Mouse (Mus musculus) forebrain, postnatal 0 days (tissue): ENCODE measurements around the gene Agmo. TPM values are rescaled to one million over a fixed set of nuclear protein-coding genes. Genes with fewer than 3 reads are reported as not detected.

Experiments
- ATAC-seq: fragments of 200-750 bp; cut with Nextera tagmentation; 2 replicates; pipeline ENCODE4 v1.8.0; 2017; ENCODE audit warnings: mild to moderate bottlenecking, moderate library complexity
- DNase-seq: peaks from one replicate; pipeline ENCODE4 v3.0.0-alpha.2; 2015
- H3K27ac ChIP-seq: fragments of 300-500 bp; sonication (generic); 2 replicates; pipeline ENCODE4 v1.5.1; 2014; ENCODE audit warnings: low read depth, mild to moderate bottlenecking, antibody characterized with exemption, low read length, moderate library complexity, mixed read lengths
- H3K27me3 ChIP-seq: fragments of 300-500 bp; sonication (generic); 2 replicates; pipeline ENCODE4 v1.6.1; 2014; ENCODE audit warnings: mild to moderate bottlenecking, low read length, mixed read lengths; ENCODE audit not compliant: insufficient read depth
- H3K36me3 ChIP-seq: fragments of 300-500 bp; sonication (generic); 2 replicates; pipeline ENCODE4 v1.6.1; 2014; ENCODE audit warnings: mild to moderate bottlenecking, moderate library complexity; ENCODE audit not compliant: insufficient read depth
- H3K4me1 ChIP-seq: fragments of 300-500 bp; sonication (generic); 2 replicates; pipeline ENCODE4 v1.6.1; 2014; ENCODE audit warnings: antibody characterized with exemption; ENCODE audit not compliant: insufficient read depth
- H3K4me2 ChIP-seq: fragments of 300-500 bp; sonication (generic); 2 replicates; pipeline ENCODE4 v1.6.1; 2014; ENCODE audit warnings: low read depth, mild to moderate bottlenecking, moderate library complexity
- H3K4me3 ChIP-seq: fragments of 300-500 bp; sonication (generic); 2 replicates; pipeline ENCODE4 v1.5.1; 2014; ENCODE audit warnings: low read depth, low read length, mixed read lengths
- H3K9ac ChIP-seq: fragments of 300-500 bp; sonication (generic); 2 replicates; pipeline ENCODE4 v1.6.1; 2014; ENCODE audit warnings: mild to moderate bottlenecking
- H3K9me3 ChIP-seq: fragments of 300-500 bp; sonication (generic); 2 replicates; pipeline ENCODE4 v1.6.1; 2016; ENCODE audit warnings: low read length
- CTCF ChIP-seq: sonication (generic); IDR thresholded peaks from 2 replicates; pipeline ENCODE4 v1.5.1; 2016; ENCODE audit warnings: antibody characterized with exemption, control low read depth, low read depth
- polyA plus RNA-seq: library from polyadenylated mRNA; unstranded; fragments of >200 nt; fragmentation: Nextera tagmentation; extraction: Ambion mirVana; gene quantifications from 2 replicates; pipeline ENCODE4 v1.2.1, GENCODE M21; 2015
- total RNA-seq: library from RNA; depleted of rRNA; stranded (reverse); fragments of >200 nt; gene quantifications from 2 replicates; pipeline ENCODE4 v1.2.3, GENCODE M21; 2014; rRNA removed

Gene Agmo
- total and polyA plus RNA-seq, 2 experiments from 2014 or later, result 1.6 to 2.1 TPM

GRCm38 (mm10) chr12:37624078-37624477, 382.6 kb downstream of the Agmo start:
- no peak overlapping the region for H3K4me3 ChIP-seq
- H3K36me3 ChIP-seq, result no peaks in the 10 kb centered on the region
- ATAC-seq (no peak), DNase-seq (no peak)
- no peaks in the 10 kb centered on the region for H3K9me3 ChIP-seq
- H3K4me1 ChIP-seq, result no peaks in the 10 kb centered on the region
- no peak overlapping the region for H3K27ac ChIP-seq
- H3K27me3 ChIP-seq, result no peaks in the 10 kb centered on the region
- H3K4me2 ChIP-seq, result no peak overlapping the region
- TF ChIP-seq CTCF, result no peak
- no peak overlapping the region for H3K9ac ChIP-seq

Other genes starting within 250 kb of the Agmo start
- 0.54 and 1.00 TPM in 2 replicates for gene Meox2, start 133.1 kb upstream of the Agmo start, total RNA-seq
- gene Meox2, start 133.1 kb upstream of the Agmo start, polyA plus RNA-seq, result 0.08 TPM in 1 of 2 replicates, not detected in the other